Mouse (Mus musculus): ENCODE results near the gene Oasl2.

GRCm38 (mm10) chr5:114958069-114958468 is 61.3 kb downstream of the Oasl2 start:
- TF ChIP-seq CTCF (IDR thresholded peaks at IDR 0.05; ENCODE audit: low read depth) (no peak), EP300 (IDR thresholded peaks at IDR 0.05; ENCODE audit: low read depth) (no peak)

Measured in liver, embryonic 14.5 days (tissue).